Mouse (Mus musculus): ENCODE measurements around the gene Gm6882. TPM values are rescaled to one million over a fixed set of nuclear protein-coding genes. Genes with fewer than 3 reads are reported as not detected.
"Not testable (repeated sequence)": the region's sequence is repeated elsewhere in the genome, so short reads cannot be mapped to it uniquely, and the experiment has no call there.

Gm6882 gene
- total RNA-seq (2014; rRNA removed) (not detected in 2 replicates), polyA plus RNA-seq (2015; fragmentation: Nextera tagmentation; extraction: Ambion mirVana) (not detected in 2 replicates)

DNA sequence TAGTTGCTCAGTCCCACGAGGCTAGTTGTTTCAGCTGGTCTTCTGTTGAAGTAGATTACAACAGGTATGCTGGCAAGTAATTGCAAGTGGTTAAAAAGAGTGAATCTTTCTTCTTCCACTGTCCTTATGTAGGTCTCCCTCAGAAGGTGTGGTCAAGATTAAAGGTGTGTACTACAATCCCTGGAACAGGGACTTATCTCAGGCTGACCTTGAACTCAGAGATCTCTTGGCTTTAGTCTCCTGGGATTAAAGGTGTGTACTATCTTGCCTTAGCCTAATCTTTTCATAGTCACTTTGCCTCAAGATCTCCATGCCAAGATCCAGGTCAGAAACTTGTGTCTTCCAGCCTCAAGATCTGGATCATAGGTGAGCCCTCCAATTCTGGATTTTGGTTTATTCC, at the start of gene Gm6882:
Gene Gm6882, minus strand, starts transcription at position 101 of the 400 bp plus-strand sequence.
- H3K27ac ChIP-seq (ENCODE audit: low read depth, low read length), result not testable (repeated sequence)

More for the DNA sequence above, at the start of gene Gm6882:
- H3K9me3 ChIP-seq (ENCODE audit: low read length); H3K27me3 ChIP-seq (ENCODE audit: insufficient read depth, low read length); DNase-seq; H3K36me3 ChIP-seq (ENCODE audit: insufficient read depth); ATAC-seq; H3K4me1 ChIP-seq (ENCODE audit: insufficient read depth); H3K4me2 ChIP-seq (ENCODE audit: low read depth); H3K4me3 ChIP-seq (ENCODE audit: low read depth, low read length); H3K9ac ChIP-seq: not testable (repeated sequence)
- WGBS, result 12% methylated on average over 1 of the region's 1 CpGs

Other genes with a start within 250 kb of the Gm6882 start
- not detected in 2 replicates for gene Gm5157, start 242.3 kb downstream of the Gm6882 start, total RNA-seq (2014; rRNA removed)
- gene Gm5157, start 242.3 kb downstream of the Gm6882 start, polyA plus RNA-seq (2015; fragmentation: Nextera tagmentation; extraction: Ambion mirVana), result not detected in 2 replicates
- not detected in 2 replicates for gene Vmn1r124, start 172.1 kb downstream of the Gm6882 start, total RNA-seq (2014; rRNA removed)
- gene Vmn1r124, start 172.1 kb downstream of the Gm6882 start, polyA plus RNA-seq (2015; fragmentation: Nextera tagmentation; extraction: Ambion mirVana), result not detected in 2 replicates
- not detected in 2 replicates for gene Vmn1r125, start 160.6 kb downstream of the Gm6882 start, total RNA-seq (2014; rRNA removed)
- not detected in 2 replicates for gene Vmn1r125, start 160.6 kb downstream of the Gm6882 start, polyA plus RNA-seq (2015; fragmentation: Nextera tagmentation; extraction: Ambion mirVana)
- gene Vmn1r126, start 131.3 kb downstream of the Gm6882 start, total RNA-seq (2014; rRNA removed), result not detected in 2 replicates
- not detected in 2 replicates for gene Vmn1r126, start 131.3 kb downstream of the Gm6882 start, polyA plus RNA-seq (2015; fragmentation: Nextera tagmentation; extraction: Ambion mirVana)
- not detected in 2 replicates for gene Vmn1r127, start 112.9 kb downstream of the Gm6882 start, total RNA-seq (2014; rRNA removed)
- not detected in 2 replicates for gene Vmn1r127, start 112.9 kb downstream of the Gm6882 start, polyA plus RNA-seq (2015; fragmentation: Nextera tagmentation; extraction: Ambion mirVana)
- gene Vmn1r128, start 83.4 kb downstream of the Gm6882 start, total RNA-seq (2014; rRNA removed), result not detected in 2 replicates
- not detected in 2 replicates for gene Vmn1r128, start 83.4 kb downstream of the Gm6882 start, polyA plus RNA-seq (2015; fragmentation: Nextera tagmentation; extraction: Ambion mirVana)
- not detected in 2 replicates for gene Vmn1r129, start 71.5 kb downstream of the Gm6882 start, total RNA-seq (2014; rRNA removed)
- gene Vmn1r129, start 71.5 kb downstream of the Gm6882 start, polyA plus RNA-seq (2015; fragmentation: Nextera tagmentation; extraction: Ambion mirVana), result not detected in 2 replicates
- gene Vmn1r130, start 79.0 kb upstream of the Gm6882 start, total RNA-seq (2014; rRNA removed), result not detected in 2 replicates
- not detected in 2 replicates for gene Vmn1r130, start 79.0 kb upstream of the Gm6882 start, polyA plus RNA-seq (2015; fragmentation: Nextera tagmentation; extraction: Ambion mirVana)
- gene Vmn1r131, start 113.3 kb upstream of the Gm6882 start, total RNA-seq (2014; rRNA removed), result not detected in 2 replicates
- not detected in 2 replicates for gene Vmn1r131, start 113.3 kb upstream of the Gm6882 start, polyA plus RNA-seq (2015; fragmentation: Nextera tagmentation; extraction: Ambion mirVana)
- not detected in 2 replicates for gene Vmn1r132, start 181.3 kb upstream of the Gm6882 start, total RNA-seq (2014; rRNA removed)
- gene Vmn1r132, start 181.3 kb upstream of the Gm6882 start, polyA plus RNA-seq (2015; fragmentation: Nextera tagmentation; extraction: Ambion mirVana), result not detected in 2 replicates

Measured in forebrain, postnatal 0 days (tissue).